Mouse (Mus musculus) lung, postnatal 25 days (tissue): ENCODE data around the gene Tfb2m.

Experiments used
- DNase-seq: peaks from one replicate; pipeline ENCODE4 v3.0.0; 2022; ENCODE audit warnings: low spot score

Gene Tfb2m

GRCm38 (mm10) chr1:179545768-179546550, at the start of gene Tfb2m, which contains the start of gene Cnst:
TSS of gene Tfb2m (minus strand) at chr1:179546267.
TSS of gene Cnst (plus strand) at chr1:179546370.
- DNase-seq, result peak; percentile 99

- no peak for DNase-seq
Observed at GRCm38 (mm10) chr1:179592972-179593371, 46.9 kb upstream of the Tfb2m start.

- no peak for DNase-seq
Observed at GRCm38 (mm10) chr1:179592143-179592542, 46.1 kb upstream of the Tfb2m start.

GRCm38 (mm10) chr1:179591639-179592038, 45.6 kb upstream of the Tfb2m start:
- DNase-seq, result no peak

DNA sequence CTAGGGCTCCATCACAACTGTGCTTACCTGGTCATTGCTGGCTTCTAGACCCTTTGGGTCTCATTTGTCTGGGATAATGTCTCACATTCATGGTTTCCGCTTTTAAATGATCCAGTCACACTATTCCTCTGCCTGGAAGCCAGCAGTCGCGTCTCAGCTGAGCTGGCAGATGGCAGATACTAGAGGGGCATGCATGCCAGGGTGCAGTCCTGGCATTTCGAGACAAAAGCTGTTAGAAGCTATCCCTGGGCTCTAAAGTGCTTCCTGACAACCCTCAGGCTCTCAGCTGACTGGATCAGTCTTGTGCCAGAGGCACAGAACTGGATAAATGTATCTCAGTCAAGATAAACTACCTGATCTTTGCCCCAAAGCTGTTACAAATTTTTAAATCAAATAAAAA, 42.2 kb upstream of the Tfb2m start:
- DNase-seq, result no peak

DNA sequence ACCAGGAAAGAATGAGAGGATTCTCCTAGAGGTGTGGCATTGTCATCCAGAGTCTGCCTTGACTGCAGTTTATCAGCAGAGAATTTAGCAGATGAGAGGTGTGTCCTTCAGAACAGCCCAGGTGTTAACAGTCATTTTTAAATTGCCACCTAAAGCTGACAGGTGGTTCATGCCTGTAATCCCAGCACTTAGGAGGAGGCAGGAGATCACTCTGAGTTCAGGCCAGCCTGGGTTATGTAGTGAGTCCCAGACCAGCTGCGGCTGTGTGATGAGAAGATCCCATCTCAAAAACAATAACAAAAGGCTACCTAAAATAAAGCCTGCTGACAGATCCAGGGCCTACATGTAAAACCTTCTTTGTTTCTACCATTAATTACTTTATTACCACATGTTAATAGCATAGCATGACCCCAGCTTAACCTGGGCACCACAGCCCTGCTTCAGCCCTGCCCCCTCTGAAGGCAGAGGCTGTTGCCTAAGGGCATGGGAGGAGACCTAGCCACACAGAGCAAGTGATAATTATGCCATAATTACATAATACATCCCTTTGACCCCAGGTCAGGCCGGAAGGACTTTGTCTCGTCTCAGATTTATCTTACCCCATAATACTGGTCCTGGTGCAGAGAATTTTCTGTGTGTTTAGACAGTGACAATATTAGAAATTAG, 40.5 kb upstream of the Tfb2m start:
- no peak for DNase-seq

DNA sequence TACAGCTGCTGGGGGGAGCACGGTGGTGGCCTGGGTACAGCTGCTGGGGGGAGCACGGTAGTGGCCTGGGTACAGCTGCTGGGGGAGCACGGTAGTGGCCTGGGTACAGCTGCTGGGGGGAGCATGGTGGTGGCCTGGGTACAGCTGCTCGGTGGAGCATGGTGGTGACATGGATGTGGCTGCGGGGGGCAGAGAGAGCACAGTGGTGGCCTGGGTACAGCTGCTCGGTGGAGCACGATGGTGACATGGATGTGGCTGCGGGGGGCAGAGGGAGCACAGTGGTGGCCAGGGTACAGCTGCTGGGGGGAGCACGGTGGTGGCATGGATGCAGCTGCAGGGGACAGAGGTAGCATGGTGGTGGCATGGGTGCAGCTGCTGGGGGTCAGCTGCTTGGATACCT, 39.6 kb upstream of the Tfb2m start:
- DNase-seq, result no peak

DNA sequence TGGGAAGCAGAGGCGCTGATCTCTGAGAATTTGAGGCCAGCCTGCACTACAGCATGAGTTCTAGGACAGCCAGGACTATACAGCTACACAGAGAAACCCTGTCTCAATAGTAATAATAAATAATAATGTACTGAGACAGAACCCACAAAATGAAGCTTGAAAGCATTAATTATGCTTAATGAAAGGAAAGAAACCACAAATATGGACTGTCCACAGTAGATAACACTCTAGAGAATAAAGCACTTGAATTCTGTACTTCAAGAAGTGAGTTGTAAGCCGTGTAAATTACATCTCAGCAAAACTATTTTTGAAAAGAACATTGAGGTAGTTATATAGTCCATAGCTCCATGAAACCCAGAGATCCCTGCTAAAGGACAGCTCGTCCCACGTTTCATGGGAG, 38.2 kb upstream of the Tfb2m start:
- no peak for DNase-seq

- no peak for DNase-seq
Observed at GRCm38 (mm10) chr1:179583090-179583489, 37.0 kb upstream of the Tfb2m start.

- peak; percentile 16 for DNase-seq
Observed at GRCm38 (mm10) chr1:179582021-179582433, 36.0 kb upstream of the Tfb2m start.

- no peak for DNase-seq
Observed at GRCm38 (mm10) chr1:179581422-179581821, 35.4 kb upstream of the Tfb2m start.

GRCm38 (mm10) chr1:179580200-179580599, 34.1 kb upstream of the Tfb2m start:
- no peak for DNase-seq

DNA sequence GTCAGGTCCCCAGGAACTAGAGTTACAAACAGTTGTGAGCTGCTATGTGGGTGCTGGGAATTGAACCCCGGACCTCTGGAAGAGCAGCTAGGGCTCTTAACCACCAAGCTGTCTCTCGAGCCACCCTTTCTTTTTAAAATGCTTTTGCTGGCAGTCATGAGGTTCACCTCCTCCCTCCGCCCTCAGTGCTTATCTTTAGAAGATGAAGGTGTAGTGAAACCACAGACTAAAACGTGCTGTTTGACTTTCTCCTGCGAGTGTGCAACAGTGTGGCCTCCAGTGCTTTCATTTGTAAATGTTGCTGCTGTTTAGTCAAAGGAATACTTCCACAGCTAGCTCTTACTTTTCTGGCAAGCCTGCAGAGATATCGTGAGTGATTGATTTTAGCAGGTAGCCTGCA, 32.6 kb upstream of the Tfb2m start:
- DNase-seq, result peak; percentile 28

- DNase-seq, result no peak
Observed at GRCm38 (mm10) chr1:179573650-179574206, 27.7 kb upstream of the Tfb2m start.

GRCm38 (mm10) chr1:179571686-179572085, 25.6 kb upstream of the Tfb2m start:
- no peak for DNase-seq

DNA sequence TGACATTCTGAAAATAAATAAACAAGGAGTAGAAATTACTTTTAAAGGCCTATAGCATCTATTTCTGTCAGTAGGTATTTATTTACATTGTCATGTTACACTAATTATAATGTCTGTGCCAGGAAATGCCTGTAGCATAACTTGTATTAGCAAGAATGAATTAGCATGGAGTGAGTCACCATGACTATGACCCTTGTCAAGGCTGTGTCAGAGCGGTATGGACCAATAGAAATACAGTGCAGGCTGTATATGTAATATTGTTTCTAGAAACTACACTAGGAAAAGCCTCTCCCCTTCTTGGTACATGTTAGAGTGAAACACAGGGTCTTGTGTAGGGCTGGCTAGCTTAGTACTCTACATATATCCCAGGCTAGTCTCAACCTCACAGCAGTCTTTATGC, 24.4 kb upstream of the Tfb2m start:
- no peak for DNase-seq

- peak; percentile 76 for DNase-seq
Observed at GRCm38 (mm10) chr1:179568690-179569398, 22.8 kb upstream of the Tfb2m start.

DNA sequence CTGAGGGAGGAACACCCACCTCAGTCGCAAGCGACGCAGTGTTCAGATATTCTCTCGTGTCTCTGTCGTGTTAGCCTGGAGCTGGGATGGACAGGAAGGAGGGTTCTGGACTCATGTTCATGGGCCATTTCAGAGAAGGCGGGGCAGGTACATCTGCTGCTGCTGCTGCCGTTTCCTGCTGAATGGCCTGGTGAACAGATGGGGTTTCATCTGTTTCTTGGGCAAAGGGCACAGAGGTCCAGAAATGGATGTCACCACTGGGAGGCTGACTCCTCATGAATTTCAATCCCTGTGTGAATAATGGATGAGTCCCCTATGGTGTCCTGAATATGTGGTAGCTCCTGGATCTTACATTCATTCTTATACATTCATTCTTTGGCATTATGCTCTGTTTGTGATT, 21.5 kb upstream of the Tfb2m start:
- DNase-seq, result no peak

DNA sequence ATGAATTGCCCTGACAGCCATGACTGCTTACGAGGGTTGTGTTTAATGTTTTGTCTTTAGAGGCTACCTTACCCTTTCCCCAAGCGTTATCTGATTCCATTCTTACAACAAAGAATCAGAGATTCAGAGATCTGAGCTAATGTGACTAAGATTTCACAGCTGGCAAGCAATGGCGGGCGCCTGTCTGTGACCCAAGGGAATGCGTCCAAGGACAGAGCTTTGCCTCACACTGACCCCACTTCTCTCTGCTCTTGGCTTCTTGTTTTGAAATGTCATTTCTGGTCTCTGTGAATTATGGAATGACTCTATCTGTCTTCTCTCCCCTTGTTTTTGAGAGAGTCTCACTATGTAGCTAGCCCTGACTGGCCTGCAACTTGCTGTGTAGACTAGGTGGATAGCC, 17.9 kb upstream of the Tfb2m start:
- DNase-seq, result peak; percentile 33

GRCm38 (mm10) chr1:179563211-179563610, 17.1 kb upstream of the Tfb2m start:
- no peak for DNase-seq

- peak; percentile 69 for DNase-seq
Observed at GRCm38 (mm10) chr1:179560845-179561430, 14.9 kb upstream of the Tfb2m start.
